Mouse (Mus musculus) hindbrain, embryonic 13.5 days (tissue): ENCODE results near the gene Cyp2d22. TPM values are rescaled to one million over a fixed set of nuclear protein-coding genes. Genes with fewer than 3 reads are reported as not detected.

Source experiments
- ATAC-seq: fragments of 200-750 bp; cut with Nextera tagmentation; 2 replicates; pipeline ENCODE4 v1.8.0; 2017; ENCODE audit warnings: moderate TSS enrichment; ENCODE audit not compliant: low FRiP score
- H3K27ac ChIP-seq: fragments of 300-500 bp; sonication (generic); 2 replicates; pipeline ENCODE4 v1.5.1; 2015; ENCODE audit warnings: inconsistent platforms, mild to moderate bottlenecking, moderate library complexity
- H3K27me3 ChIP-seq: fragments of 300-500 bp; sonication (generic); 2 replicates; pipeline ENCODE4 v1.6.1; 2015; ENCODE audit warnings: mild to moderate bottlenecking, inconsistent platforms
- H3K36me3 ChIP-seq: fragments of 300-500 bp; sonication (generic); 2 replicates; pipeline ENCODE4 v1.6.1; 2015; ENCODE audit warnings: mild to moderate bottlenecking, inconsistent platforms
- H3K4me1 ChIP-seq: fragments of 300-500 bp; sonication (generic); replicated peaks from 2 replicates; pipeline ENCODE4 v1.6.1; 2015; ENCODE audit warnings: inconsistent platforms
- H3K4me2 ChIP-seq: fragments of 300-500 bp; sonication (generic); 2 replicates; pipeline ENCODE4 v1.6.1; 2015; ENCODE audit warnings: inconsistent platforms, mild to moderate bottlenecking, moderate library complexity
- H3K4me3 ChIP-seq: fragments of 300-500 bp; sonication (generic); 2 replicates; pipeline ENCODE4 v1.5.1; 2015; ENCODE audit warnings: mild to moderate bottlenecking, inconsistent platforms
- H3K9ac ChIP-seq: fragments of 300-500 bp; sonication (generic); 2 replicates; pipeline ENCODE4 v1.6.1; 2015; ENCODE audit warnings: mild to moderate bottlenecking, inconsistent platforms
- H3K9me3 ChIP-seq: fragments of 300-500 bp; sonication (generic); 2 replicates; pipeline ENCODE4 v1.6.1; 2016; ENCODE audit warnings: inconsistent platforms
- WGBS: fragments of 180-500 bp; shearing (Covaris S2); methylation state at CpG from one replicate; pipeline ENCODE4 v1.1.7; 2015; 5-methylcytosine and 5-hydroxymethylcytosine counted together
- polyA plus RNA-seq: library from polyadenylated mRNA; unstranded; fragments of >200 nt; fragmentation: Nextera tagmentation; extraction: Ambion mirVana; gene quantifications from 2 replicates; pipeline ENCODE4 v1.2.1, GENCODE M21; 2015

Cyp2d22 gene
- polyA plus RNA-seq: 2.1 and 2.6 TPM in 2 replicates

DNA sequence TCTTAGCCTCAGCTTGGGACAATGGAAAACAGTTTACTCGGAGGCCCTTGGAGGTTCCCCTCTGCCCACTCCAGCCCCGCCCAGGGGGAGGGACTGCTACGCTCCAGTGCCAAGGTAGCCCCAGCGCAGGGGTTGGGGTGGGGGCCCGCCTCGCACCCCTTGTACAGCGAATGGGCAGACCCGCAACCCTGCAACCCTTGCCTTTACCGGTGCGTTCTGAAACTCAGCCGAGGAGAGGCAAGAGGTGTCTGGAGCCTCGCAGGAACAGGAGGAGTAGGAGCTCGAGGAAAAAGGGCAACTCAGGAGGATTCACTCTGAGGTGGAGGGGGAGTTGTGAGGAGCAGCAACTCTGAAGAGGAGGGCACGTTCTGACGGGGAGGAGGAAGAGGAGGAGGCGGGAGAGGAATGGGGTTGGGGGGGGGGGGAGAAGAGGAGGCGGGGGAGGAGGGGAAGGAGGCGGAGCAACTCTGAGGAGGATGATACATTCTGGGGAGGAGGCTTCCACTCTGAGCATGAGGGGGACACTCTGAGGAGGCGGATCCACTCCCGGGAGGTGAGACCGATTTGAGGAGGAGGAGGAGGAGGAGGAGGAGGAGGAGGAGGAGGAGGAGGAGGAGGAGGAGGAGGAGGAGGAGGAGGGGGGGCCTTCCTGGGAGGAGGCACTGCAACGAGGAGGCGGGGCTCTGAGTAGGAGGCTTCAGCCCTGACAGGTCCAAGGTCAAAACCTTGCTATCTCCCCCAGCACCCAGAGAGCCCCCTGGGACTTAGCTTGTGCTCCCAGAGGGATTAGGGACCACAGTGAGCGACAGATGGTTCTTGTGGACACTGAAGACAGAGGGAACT lies at the start of gene Cyp2d22:
Gene Cyp2d22 (minus strand): TSS at position 390 of the 843 bp plus-strand sequence.
- H3K9me3 ChIP-seq: no peaks in the 10 kb centered on the region
- H3K4me2 ChIP-seq: peak within 1 kb of the TSS; percentile 53
- peak within 1 kb of the TSS; percentile 34 for H3K4me3 ChIP-seq
- H3K27me3 ChIP-seq: peaks cover 5% of the 10 kb centered on the region; the same call in 1 of the 2 replicates
- H3K4me1 ChIP-seq: peaks cover 22% of the 10 kb centered on the region
- 0 out of 2 replicates have a peak within 1 kb of the TSS, but pooled peaks have one; percentile 5 for H3K27ac ChIP-seq
- H3K36me3 ChIP-seq: no peaks in the 10 kb centered on the region
- WGBS: 5% methylated on average over 18 of the region's 24 CpGs
- H3K9ac ChIP-seq: peak within 1 kb of the TSS; percentile 59
- ATAC-seq: peak; percentile 73

DNA sequence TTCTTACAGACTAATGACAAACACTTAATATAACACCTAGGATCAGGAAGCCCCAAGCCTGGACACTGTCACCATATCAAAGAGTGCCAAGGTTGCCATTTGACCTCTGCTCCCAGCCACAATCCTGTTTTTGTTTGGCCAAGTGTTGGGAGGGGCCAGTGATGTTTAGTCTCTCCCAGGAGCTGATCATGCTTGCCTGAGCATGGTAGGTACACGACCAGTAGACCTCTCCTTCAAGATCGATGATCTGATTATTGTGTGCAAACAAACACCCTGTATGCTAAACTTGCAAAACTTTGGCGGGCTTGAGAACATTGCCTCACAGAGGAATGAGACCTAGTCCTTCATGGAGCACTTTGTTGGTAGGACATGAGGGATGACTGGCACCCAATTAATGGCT lies 43.4 kb upstream of the Cyp2d22 start:
- 85% methylated on average over 3 of the region's 3 CpGs for WGBS

DNA sequence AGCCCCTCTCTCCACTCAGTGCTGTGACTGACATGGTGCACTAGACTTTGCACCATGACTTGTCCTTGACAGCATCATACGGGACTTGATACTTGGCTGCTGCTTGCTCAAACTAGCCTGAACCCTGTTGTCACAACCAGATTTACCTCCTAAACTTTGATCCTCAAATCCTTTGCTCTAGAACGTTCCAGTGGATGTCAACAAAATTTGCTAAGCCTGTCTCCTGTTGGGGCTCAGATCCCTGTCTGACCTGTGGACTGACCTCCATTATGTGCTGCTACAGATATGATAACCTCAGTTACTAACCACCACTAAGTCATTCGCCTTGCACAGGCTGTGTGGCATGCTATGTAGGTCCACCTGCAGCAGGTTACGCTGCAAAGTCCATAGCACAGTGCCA lies 42.9 kb upstream of the Cyp2d22 start:
- Histone ChIP-seq H3K27ac (no peak overlapping the region), H3K4me1 (no peaks in the 10 kb centered on the region), H3K9me3 (no peaks in the 10 kb centered on the region), H3K27me3 (no peaks in the 10 kb centered on the region), H3K4me3 (no peak overlapping the region), H3K36me3 (no peaks in the 10 kb centered on the region), H3K4me2 (no peak overlapping the region), H3K9ac (no peak overlapping the region)
- no peak for ATAC-seq
- 80% methylated on average over 4 of the region's 4 CpGs for WGBS

More for the DNA sequence above, 43.4 kb upstream of the Cyp2d22 start:
- no peaks in the 10 kb centered on the region for H3K27me3 ChIP-seq
- no peak for ATAC-seq
- H3K9ac ChIP-seq: no peak overlapping the region
- H3K4me2 ChIP-seq: no peak overlapping the region
- H3K36me3 ChIP-seq: no peaks in the 10 kb centered on the region
- no peaks in the 10 kb centered on the region for H3K9me3 ChIP-seq
- H3K4me1 ChIP-seq: no peaks in the 10 kb centered on the region
- H3K4me3 ChIP-seq: no peak overlapping the region
- H3K27ac ChIP-seq: no peak overlapping the region

DNA sequence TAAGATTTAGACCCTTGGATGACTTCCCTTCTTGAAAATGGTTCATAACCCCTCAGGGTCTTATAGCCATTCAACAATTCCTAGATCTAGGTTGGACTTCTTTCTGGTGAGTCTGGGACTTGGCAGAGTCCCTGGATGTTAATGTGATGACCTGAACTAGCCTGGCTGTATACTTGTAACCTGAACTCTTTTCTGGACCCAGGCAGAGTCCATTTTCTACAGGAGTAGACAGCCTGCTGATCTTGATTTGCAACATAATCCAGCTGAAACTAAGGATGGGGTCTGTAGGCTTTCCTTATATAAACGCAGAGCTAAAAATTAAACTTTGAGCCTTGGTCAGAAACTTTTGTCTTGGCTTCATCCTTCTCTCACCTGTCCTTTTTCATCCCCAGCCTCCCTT lies 38.6 kb upstream of the Cyp2d22 start:
- Histone ChIP-seq H3K9ac (no peak overlapping the region), H3K9me3 (no peaks in the 10 kb centered on the region), H3K4me1 (peaks cover 14% of the 10 kb centered on the region), H3K4me2 (no peak overlapping the region), H3K36me3 (no peaks in the 10 kb centered on the region), H3K4me3 (no peak overlapping the region), H3K27ac (no peak overlapping the region), H3K27me3 (no peaks in the 10 kb centered on the region)
- no peak for ATAC-seq
- 79% methylated on average over 1 of the region's 1 CpGs for WGBS

DNA sequence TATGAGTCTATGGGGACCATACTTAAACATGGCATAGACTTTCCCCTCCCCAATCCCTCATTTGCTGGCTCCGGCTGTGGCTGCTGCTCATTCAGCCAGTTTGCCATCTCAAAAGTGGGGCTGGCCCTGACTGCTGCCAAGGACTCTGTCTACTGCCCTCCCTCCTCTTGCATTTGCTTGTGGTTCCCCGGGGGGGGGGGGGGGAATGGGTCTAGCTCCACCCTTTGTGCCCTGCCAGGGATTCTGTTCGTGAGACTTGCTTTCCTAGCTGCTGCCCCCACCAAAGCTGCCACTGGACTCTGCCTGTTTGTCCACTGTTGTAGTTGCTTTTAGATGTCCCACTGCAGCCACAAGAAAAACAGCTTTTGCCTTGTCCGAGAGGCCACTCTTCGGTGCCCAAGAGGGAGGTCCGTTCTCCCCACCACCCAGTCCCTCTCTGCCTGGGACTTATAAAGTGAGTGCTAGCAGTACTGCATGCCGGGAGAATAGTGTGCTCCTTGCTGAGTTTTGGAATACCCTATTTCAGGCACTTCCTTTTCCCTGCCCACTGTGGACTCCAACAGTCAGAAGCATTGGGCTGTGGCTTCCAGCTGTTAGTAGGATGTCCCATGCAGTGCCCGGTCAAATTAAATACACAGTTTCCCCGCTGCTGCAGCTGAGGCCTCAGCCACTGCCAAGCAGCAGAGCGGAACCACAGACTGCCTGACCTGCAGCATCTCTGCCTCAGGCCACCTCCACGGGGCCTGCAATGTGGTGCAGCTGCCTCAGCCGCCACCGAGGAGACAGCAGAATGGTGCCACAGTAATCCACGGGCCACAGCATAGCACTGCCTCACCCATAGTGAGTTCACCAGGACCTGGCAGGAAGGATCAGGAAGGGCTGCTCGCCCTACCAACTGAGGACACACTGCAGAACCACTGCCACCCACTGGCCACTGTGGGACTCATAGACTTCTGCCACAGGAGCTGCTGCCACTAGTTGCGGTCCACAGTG lies 37.0 kb upstream of the Cyp2d22 start:
- Histone ChIP-seq H3K27ac (0 out of 2 replicates have a peak overlapping the region, but pooled peaks have one; percentile 19), H3K27me3 (no peaks in the 10 kb centered on the region), H3K9me3 (no peaks in the 10 kb centered on the region), H3K36me3 (no peaks in the 10 kb centered on the region), H3K9ac (0 out of 2 replicates have a peak overlapping the region, but pooled peaks have one; percentile 35), H3K4me1 (peaks cover 14% of the 10 kb centered on the region), H3K4me2 (peak overlapping the region; percentile 37), H3K4me3 (peak overlapping the region; percentile 9; the same call in 1 of the 2 replicates)
- ATAC-seq: peak; percentile 72
- WGBS: 19% methylated on average over 16 of the region's 16 CpGs

DNA sequence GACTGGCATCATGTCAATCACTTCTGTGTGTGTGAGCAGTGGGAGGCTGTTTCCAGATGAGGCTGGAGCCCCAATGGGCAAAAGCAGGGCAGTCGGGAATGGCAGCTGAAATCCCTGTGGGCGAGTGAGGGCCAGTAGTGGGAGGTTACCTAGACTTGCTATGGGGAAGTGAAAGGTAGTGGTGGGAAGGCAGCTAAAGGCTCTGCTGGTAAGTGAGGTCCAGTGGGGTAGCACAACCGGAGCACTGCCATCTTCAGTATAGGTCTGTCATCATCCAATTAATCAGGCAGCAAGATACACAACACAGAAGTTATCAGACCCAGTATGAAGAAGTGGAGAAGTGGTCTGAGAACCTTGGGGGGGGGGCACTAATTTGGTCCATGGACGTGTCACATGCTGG lies 27.5 kb upstream of the Cyp2d22 start:
- WGBS: 82% methylated on average over 4 of the region's 4 CpGs

DNA sequence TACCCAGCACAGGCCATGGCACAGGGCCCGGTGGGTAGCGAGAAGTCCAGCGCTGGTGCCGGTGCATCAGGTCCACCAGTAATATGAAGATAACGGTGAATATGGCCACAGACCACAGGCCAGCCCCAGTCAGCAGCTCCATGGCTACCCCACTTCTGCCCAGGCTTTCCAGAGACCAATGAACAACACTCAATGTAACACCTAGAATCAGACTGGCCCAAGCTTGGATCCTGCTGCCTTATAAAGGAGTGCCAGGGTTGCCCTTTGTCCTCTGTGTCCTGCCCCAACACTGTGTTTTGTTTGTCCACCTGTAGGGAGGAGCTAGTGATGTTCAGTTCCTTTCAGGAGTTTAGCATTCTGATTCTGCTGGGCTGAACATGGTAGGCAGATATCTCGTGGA lies 26.9 kb upstream of the Cyp2d22 start, which contains the start of gene Cyp2d10:
Gene Cyp2d10 (minus strand): TSS at position 215 of the 400 bp plus-strand sequence.
- no peak for ATAC-seq
- WGBS: 91% methylated on average over 6 of the region's 6 CpGs
- Histone ChIP-seq H3K4me2 (no peak within 1 kb of the TSS), H3K9ac (no peak within 1 kb of the TSS), H3K27ac (no peak within 1 kb of the TSS), H3K27me3 (no peaks in the 10 kb centered on the region), H3K36me3 (no peaks in the 10 kb centered on the region), H3K4me1 (no peaks in the 10 kb centered on the region), H3K9me3 (no peaks in the 10 kb centered on the region), H3K4me3 (no peak within 1 kb of the TSS)

More for the DNA sequence above, 27.5 kb upstream of the Cyp2d22 start:
- Histone ChIP-seq H3K27me3 (no peaks in the 10 kb centered on the region), H3K27ac (no peak overlapping the region), H3K4me2 (no peak overlapping the region), H3K9ac (no peak overlapping the region), H3K4me1 (no peaks in the 10 kb centered on the region), H3K9me3 (no peaks in the 10 kb centered on the region), H3K36me3 (no peaks in the 10 kb centered on the region), H3K4me3 (no peak overlapping the region)
- no peak for ATAC-seq

DNA sequence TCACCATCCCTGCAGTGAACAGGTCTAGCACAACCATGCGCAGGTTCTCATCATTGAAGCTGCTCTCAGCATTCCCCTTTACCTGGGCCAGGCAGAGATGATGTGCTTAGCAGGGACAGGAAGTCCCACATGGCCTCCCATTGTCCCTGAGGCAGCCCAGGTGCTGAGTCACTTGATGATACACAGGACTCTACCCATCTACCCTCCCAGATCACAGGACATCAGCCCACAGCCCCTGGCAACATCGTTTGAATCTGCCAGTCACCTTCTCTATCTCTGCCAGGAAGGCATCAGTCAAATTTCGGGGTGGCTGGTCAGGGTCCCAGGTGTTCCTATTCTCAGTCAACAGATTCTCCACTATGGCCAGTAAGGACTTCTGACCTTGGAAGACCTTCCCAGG lies 24.1 kb upstream of the Cyp2d22 start:
- Histone ChIP-seq H3K9me3 (no peaks in the 10 kb centered on the region), H3K9ac (no peak overlapping the region), H3K36me3 (no peaks in the 10 kb centered on the region), H3K27ac (no peak overlapping the region), H3K27me3 (no peaks in the 10 kb centered on the region), H3K4me1 (no peaks in the 10 kb centered on the region), H3K4me3 (no peak overlapping the region), H3K4me2 (no peak overlapping the region)
- WGBS: 94% methylated on average over 3 of the region's 3 CpGs
- no peak for ATAC-seq

DNA sequence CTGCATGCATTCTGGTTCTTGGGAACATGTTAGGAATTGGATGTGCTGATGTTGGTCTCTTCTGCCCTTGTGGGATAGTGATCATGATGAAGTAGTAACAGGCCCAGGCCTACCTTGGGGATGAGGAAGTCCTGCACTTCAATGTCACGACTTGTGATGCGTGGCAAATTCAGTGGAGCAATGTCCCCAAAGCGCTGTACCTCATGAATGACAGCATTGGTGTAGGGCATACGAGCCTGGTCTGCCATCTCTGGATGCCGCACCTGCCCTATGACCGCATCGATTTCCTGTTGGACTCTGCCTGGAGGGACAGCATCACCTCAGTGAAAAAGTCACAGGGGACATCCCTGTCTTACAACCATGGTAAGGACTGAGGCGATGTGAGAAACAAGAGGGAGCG lies 23.5 kb upstream of the Cyp2d22 start:
- Histone ChIP-seq H3K4me2 (no peak overlapping the region), H3K9ac (no peak overlapping the region), H3K27ac (no peak overlapping the region), H3K36me3 (no peaks in the 10 kb centered on the region), H3K27me3 (no peaks in the 10 kb centered on the region), H3K9me3 (no peaks in the 10 kb centered on the region), H3K4me3 (no peak overlapping the region), H3K4me1 (no peaks in the 10 kb centered on the region)
- ATAC-seq: no peak
- WGBS: 97% methylated on average over 9 of the region's 9 CpGs

DNA sequence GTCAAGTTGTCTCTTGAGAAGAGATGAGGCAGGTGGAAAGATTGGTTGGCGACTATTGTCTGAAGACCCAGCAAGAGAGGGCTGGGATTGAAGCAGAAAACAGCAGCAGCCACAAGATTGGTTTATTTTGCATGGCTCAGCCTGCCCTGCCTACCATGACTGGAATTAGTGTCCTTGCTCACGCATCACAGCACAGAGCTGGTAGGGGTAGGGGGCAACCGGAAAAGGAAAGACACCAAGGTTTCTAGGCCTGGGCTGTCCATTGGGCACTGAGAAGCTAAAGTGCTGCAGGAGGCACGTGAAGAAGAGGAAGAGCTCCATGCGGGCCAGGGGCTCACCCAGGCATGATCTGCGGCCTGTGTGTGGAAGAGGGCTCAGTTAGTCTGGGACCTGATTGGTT lies 22.7 kb upstream of the Cyp2d22 start:
- 84% methylated on average over 6 of the region's 6 CpGs for WGBS
- Histone ChIP-seq H3K9me3 (no peaks in the 10 kb centered on the region), H3K27me3 (no peaks in the 10 kb centered on the region), H3K36me3 (no peaks in the 10 kb centered on the region), H3K4me2 (no peak overlapping the region), H3K9ac (no peak overlapping the region), H3K27ac (no peak overlapping the region), H3K4me1 (no peaks in the 10 kb centered on the region), H3K4me3 (no peak overlapping the region)
- ATAC-seq: no peak

DNA sequence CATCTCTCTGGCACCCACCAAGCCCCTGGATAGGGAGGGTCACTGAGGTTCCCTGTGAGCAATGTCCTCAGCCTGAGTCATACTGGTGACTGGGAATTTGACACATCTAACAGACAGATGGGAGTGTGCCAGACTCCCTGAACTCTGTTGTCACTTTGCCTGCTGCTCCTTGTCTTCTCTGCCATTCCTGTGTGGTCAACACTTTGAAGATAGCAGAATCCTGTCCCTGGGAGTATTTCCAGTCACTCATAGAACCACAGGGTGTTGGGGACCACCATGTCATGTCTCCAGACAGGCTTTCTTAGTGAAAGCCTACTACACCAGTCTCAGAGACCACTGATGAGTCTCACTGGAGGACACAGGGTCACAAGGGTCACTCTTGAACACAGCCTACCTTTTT lies 22.0 kb upstream of the Cyp2d22 start:
- Histone ChIP-seq H3K9ac (no peak overlapping the region), H3K9me3 (no peaks in the 10 kb centered on the region), H3K27me3 (no peaks in the 10 kb centered on the region), H3K36me3 (no peaks in the 10 kb centered on the region), H3K4me3 (no peak overlapping the region), H3K27ac (no peak overlapping the region), H3K4me2 (no peak overlapping the region), H3K4me1 (no peaks in the 10 kb centered on the region)
- no peak for ATAC-seq

DNA sequence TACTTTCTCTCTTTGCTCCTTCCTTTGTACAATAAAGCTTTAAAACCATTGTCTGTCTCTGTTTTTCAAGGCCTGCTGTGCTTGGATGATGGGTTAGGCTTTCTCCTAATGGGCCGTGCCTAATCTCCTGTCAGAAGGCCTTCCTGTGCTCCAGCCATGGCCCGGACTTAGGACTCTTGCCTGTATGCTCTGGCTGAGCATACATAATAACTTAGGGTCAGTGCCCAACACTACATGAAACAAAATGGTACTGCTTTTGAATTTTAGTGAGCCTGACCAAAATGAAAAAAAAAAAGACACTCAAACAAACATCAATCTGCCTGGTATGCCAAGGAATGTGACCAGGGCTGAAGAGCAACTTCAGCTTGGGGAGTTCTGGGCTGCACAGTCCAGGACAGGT lies 21.5 kb upstream of the Cyp2d22 start:
- 23% methylated on average over 2 of the region's 2 CpGs for WGBS

More for the DNA sequence above, 21.5 kb upstream of the Cyp2d22 start:
- ATAC-seq: no peak
- H3K9me3 ChIP-seq: no peaks in the 10 kb centered on the region
- H3K36me3 ChIP-seq: no peaks in the 10 kb centered on the region
- H3K27me3 ChIP-seq: no peaks in the 10 kb centered on the region
- H3K27ac ChIP-seq: no peak overlapping the region
- no peak overlapping the region for H3K9ac ChIP-seq
- H3K4me2 ChIP-seq: no peak overlapping the region
- H3K4me1 ChIP-seq: no peaks in the 10 kb centered on the region
- H3K4me3 ChIP-seq: no peak overlapping the region
